Mouse (Mus musculus) layer of hippocampus, adult 8-10 months (tissue): ENCODE results near the gene Becn1. TPM values are rescaled to one million over a fixed set of nuclear protein-coding genes. Genes with fewer than 3 reads are reported as not detected.
A peak's percentile ranks its signal among the peaks of the same experiment; 100 is the strongest.
"Not testable (repeated sequence)": the region's sequence is repeated elsewhere in the genome, so short reads cannot be mapped to it uniquely, and the experiment has no call there.

Source experiments
- DNase-seq, 2 experiments: peaks; one replicate each; pipeline ENCODE4 v3.0.0; 2022; ENCODE audit warnings: low spot score in 2 of 2
- total RNA-seq, 4 experiments: library from RNA; stranded (reverse); gene quantifications; 2 replicates each; pipeline ENCODE4 v1.2.4; 2022

Becn1 gene
- total RNA-seq, result 100 to 1,000 TPM; 167 to 224 (median 191) TPM

GRCm38 (mm10) chr11:101302004-101302798 lies at the start of gene Becn1:
Gene Becn1, minus strand, starts transcription at chr11:101302286.
- DNase-seq, result peak; percentile 94 to 95

- no peak for DNase-seq
Observed at GRCm38 (mm10) chr11:101351721-101352111, 49.6 kb upstream of the Becn1 start.

DNA sequence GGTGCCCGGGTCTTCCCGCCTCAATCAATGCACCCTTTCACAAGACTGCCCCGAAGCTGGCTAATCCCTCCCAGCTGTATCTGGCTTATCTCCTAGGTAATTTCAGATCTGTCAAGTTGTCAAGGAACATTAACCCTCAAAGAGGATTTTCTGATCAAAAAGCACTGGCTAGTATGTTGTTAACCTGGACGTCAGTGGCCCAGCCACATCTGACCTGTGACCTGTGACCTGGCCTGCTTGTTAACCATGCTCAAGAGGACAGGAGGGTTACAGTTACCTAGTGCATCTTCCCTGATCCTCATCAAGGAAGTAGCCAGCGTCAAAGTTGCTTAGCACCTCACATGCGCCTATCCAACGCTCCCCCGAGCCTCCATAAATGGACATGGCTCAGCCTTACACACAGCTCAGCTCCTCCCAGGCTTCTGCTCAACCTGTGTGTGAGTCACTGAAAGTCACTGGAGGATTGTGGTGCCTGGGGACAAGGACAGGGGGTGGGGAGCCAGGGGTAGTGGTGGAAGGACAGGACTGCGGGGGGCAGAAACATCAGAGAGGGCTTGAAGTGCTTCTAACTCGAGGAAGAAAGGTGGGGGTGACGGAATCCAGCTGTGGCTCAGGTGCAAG lies 49.1 kb upstream of the Becn1 start:
- DNase-seq, result no peak

DNA sequence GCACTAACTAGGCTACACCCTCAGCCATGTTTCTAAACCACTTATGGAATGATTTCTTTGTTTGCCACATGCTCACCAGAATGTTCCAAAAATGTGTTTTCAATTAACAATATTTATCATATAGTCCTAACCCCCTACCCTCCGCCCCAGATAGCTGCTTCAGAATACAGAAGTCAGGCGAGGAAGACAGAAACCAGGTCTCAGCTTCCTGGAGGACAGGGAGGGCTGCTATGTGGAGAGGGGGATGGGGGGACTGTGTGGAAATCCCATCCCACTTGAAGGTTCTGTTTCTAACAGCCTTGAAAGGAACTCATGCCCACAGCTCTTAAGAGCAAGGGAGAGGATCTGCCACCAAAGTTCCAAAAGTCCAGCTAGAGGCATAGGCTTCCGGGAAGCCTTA lies 47.1 kb upstream of the Becn1 start:
- DNase-seq, result no peak

DNA sequence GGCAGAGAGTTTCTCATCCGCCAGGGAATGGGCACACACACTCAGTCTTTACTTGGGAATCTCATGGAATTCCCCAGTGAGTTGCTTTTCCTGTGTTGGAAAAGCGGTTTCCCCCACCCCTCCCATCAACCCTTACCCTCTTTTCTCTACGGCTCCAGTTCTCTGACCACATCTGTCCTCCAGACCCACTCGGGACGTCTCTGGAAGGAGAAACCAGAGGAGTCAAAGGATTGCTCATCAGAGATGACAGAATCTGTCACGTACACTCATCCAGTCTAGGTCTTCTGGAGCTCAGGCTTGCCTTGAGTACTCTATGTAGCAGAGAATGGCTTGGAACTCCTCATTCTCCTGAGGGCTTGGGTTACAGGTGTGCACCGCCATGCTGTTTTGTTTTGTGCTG lies 46.7 kb upstream of the Becn1 start:
- no peak for DNase-seq

DNA sequence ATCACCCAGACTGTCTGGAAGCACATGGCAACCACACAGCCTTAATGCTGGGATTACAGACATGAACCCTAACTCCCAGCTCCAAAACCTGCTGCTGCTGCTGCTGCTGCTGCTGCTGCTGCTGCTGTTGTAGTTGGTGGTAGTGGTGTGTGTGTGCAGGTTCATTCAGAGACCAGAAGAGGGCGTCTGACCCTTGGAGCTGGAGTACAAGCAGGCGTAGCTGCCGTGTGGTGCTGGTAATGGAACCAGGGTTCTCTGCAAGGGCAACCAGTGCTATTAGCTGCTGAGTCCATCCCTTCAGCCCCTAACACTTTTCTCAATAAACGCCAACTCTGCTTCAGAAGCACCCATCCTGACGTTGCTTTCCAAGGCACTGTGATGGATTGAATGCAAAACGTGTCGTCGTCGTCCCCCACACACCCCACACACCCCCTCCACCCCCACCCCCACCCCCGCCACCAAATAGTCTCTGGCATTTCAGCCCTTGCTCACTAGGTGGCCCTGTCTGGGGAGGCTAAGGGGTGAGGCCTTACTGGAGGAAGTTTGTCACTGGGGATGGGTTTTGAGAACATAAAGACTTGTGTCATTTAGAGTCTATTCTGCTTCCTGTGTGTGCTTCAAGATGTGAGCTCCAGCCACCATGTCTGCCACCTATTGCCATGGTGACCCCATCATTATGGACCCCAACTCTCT lies 45.1 kb upstream of the Becn1 start:
- no peak for DNase-seq

DNA sequence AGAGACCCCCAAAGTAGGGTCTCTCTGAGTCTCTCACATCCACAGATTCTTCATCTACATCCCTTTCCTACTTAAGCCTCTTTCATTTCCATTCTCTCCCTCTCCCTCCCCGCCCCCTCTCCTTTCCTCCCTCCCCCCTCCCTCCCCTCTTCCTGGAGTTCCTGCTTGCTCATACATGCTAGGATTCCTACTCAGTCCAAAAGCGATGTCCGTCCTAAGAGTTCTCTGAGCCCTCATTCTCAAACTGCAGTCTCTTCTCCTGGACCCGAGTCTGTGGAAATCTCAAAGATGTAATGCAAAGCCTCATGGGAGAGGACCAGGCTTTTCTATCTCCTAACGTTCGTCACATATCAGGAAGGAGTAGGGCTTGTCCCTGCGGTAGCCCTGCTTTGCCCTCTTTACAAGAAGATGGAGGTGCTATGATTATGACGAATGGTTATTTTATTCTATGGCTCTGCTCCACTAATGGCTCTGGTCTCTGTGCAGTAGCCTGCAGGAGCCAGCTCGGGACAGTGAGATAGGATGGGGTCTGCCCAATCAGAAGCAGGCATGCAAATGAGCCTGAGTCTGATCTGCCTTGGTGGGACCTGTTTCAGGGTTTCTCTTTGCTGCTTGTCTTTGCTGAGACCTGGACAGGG lies 36.2 kb upstream of the Becn1 start:
- DNase-seq, result no peak

GRCm38 (mm10) chr11:101335685-101336084 lies 33.6 kb upstream of the Becn1 start:
- DNase-seq, result no peak

GRCm38 (mm10) chr11:101334516-101334915 lies 32.4 kb upstream of the Becn1 start:
- DNase-seq, result no peak

GRCm38 (mm10) chr11:101334023-101334422 lies 31.9 kb upstream of the Becn1 start:
- no peak for DNase-seq

GRCm38 (mm10) chr11:101332537-101332936 lies 30.5 kb upstream of the Becn1 start:
- no peak for DNase-seq

DNA sequence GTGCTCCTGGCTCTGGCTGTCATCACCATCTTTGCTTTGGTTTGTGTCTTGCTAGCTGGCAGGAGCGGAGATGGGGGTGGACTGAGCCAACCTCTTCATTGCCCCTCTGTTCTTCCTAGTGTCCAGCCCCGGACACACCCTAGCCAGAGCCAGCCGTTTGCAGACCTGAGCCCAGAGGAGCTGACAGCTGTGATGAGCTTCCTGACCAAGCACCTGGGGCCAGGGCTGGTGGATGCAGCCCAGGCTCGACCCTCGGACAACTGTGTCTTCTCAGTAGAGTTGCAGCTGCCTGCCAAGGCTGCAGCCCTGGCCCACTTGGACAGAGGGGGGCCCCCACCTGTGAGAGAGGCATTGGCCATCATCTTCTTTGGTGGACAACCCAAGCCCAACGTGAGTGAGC lies 28.9 kb upstream of the Becn1 start:
- not testable (repeated sequence) for DNase-seq

DNA sequence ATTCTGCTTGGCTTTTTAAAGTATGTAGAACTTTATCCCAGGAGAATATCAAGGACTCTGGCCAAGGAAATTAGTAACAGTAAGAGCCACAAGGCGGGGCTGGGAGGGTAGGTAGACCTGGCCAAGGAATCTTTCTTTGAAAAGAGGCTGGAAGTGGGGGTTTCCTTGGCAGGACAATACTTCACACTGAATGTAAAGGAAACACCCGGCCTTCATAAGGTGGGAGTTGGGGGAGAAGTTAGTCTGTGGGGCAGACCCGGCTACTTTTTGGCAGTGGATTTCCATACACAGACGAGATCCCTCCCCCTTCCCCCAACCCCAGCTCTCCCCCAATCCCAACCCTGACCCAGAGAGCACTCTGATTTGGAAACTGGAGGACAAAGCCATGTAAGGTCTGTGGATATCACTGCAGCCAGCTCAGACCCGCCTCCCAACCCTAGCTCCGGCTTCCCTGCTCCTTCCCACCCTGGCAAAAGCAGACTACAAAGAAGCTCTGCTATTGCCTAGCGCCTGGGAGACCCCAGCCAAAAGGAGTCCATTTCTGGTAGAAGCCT lies 28.4 kb upstream of the Becn1 start, which contains the start of gene Aoc3:
Gene Aoc3, plus strand, starts transcription at position 235 of the 554 bp plus-strand sequence.
- no peak for DNase-seq

DNA sequence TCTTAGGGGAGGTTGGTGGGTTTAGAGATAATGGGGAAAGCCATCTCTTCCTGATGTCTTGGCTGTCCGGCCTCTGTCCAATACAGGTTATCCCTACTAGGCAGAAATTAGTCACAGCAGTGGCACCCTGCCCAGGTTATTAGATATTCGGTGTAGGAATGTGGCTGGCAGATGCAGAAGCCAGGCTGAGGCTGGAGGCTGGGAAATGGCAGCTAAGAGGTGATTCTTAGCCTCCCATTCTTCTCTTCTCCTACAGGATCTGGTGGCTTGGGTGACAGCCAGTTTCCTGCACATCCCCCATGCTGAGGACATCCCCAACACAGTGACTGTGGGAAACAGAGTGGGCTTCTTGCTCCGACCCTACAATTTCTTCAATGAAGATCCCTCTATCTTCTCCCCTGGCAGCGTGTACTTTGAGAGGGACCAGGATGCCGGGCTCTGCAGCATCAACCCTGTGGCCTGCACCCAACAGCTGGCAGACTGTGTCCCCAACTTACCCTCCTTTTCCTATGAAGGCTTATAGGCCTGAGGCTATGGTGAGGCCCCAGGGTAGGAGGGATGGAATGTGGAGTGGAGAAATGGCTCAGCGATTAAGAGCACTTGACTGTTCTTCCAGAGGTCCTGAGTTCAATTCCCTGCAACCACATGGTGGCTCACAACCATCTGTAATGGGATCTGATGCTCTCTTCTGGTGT lies 27.0 kb upstream of the Becn1 start:
- DNase-seq, result peak in 1 of 2 experiments; percentile 35

- DNase-seq, result no peak
Observed at GRCm38 (mm10) chr11:101327311-101327710, 25.2 kb upstream of the Becn1 start.

DNA sequence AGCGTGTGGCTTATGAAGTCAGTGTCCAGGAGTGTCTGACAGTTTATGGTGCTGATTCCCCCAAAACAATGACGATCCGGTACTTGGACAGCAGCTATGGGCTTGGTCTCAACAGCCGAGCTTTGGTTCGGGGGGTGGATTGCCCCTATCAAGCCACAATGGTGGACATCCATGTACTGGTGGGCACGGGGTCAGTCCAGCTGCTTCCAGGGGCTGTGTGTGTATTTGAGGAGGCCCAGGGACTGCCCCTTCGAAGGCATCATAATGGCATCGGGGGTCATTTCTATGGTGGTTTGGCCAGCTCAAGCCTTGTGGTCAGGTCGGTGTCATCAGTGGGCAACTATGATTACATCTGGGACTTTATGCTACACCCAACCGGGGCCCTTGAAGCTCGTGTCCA lies 24.1 kb upstream of the Becn1 start:
- no peak for DNase-seq

GRCm38 (mm10) chr11:101325201-101325600 lies 23.1 kb upstream of the Becn1 start:
- not testable (repeated sequence) for DNase-seq

DNA sequence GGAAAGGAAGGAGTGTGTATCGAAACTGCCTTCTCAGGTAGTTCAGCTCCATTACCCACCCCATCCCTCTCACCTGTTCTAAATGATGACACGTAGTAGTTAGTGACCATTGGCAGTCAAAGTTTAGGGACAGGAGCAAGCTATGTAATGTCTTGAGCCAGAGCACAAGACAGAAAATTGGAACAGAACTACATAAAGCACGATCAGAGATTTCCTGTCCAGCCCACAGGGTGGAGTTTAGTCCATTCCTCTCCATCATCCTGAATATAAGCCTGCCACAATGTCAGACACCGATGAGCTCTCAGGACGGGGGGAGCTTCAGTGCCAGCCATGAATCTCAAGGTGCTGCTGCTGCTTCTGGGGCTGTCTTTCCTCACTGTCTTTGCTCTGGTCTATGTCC lies 22.7 kb upstream of the Becn1 start, which contains the start of gene Aoc2:
Gene Aoc2, plus strand, starts transcription at position 301 of the 400 bp plus-strand sequence.
- DNase-seq, result no peak

DNA sequence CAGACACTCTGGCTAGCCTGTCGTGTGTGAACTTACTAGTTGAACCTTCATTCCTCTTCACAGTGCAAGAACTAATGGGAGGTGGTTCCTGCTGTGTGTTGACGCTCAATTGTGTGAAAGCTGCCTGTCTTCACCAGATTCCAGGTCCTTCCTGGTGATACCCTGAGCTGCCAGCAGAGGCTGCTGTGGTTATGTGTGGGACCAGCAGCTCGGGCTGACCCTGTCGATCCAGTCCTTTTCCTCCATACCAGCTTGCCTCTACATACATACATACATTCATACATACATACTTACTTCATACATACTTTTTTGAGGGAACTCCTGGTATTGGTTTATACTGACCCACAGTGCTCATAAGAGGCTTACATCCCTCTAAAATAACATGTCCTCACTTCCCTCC lies 21.5 kb upstream of the Becn1 start:
- peak; percentile 50 to 79 for DNase-seq

DNA sequence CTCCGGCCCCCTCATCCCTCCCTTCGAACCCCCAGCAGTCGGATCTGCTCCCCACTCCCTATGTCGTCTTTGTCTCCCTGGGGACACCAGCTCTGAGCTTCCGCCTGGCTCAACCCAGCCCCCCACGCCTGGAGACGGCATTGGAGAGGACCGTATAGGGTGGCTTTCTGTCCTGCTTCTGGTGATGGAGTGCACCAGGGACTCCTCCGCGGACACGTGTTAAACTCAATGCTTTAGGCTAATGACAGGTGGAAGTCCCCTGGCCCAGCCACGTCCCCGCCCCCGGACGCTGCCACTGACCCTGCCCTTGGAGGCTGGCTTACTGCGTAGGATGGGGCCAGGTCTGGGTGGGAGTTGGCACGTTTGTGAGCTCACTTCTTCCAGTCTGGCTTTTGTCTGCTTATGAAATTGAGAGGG lies 14.4 kb upstream of the Becn1 start:
- DNase-seq, result no peak
